Mouse (Mus musculus) retina, postnatal 1 day (tissue): ENCODE data around the gene Defb7.

ENCODE experiments used
- DNase-seq: peaks from one replicate; pipeline ENCODE4 v3.0.0-alpha.2; 2012

Defb7 gene

DNA sequence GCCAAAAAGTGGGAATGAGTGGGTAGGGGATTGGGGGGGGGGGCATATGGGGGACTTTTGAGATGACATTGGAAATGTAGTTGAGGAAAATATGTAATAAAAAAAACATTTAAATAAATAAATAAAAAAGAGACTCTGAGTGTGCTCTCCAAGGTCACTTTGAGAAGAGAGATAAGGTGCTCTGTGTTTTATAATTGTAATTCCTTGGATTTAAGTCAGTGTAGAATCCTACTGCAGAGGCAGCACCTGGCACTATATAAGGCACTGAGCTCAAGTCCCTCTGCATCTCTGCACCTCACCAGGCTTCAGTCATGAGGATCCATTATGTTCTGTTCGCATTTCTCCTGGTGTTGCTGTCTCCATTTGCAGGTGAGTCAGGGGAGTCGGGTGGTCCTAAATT is at the start of gene Defb7:
Gene Defb7, plus strand, starts transcription at position 301 of the 400 bp plus-strand sequence.
- no peak for DNase-seq

DNA sequence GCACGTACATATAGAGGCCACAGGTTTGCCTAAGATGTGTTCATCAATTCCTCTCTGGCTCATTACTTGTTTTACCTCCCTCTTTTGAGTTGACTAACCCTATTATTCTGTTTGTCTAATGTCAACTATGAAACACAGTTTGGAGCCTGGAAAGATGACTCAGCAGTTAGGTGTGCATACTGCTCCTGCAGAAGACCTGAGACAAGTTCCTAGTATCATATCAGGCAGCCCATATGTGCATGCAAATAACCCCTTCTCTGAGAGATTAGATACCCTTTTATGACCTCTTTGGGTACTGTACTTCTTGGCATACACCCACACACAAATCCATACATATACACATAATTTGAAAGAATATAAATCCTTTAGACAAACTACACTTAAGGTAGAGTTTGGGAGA is 48.5 kb upstream of the Defb7 start:
- no peak for DNase-seq

DNA sequence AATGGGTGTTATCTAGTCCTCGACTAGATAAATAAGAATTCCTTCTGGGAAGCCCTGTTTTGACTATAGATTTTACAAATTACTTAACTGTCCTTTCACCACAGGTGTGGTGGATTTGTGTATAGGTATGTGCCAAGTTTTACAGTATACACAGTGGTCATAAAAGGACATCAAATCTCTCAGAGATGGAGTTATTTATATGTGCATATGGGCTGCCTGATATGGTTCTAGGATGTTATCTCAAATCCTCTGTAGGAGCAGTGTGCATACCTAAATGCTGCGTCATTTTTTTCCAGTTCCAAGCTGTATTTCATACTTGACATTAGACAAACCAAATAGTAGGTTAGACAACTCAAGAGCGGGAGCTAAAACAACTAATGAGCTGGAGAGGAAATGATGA is 33.5 kb upstream of the Defb7 start:
- DNase-seq = no peak

- no peak for DNase-seq
These were observed 25.9 kb upstream of the Defb7 start for GRCm38 (mm10) chr8:19469026-19469425.

- DNase-seq = no peak
These were observed 5.6 kb downstream of the Defb7 start for GRCm38 (mm10) chr8:19500524-19500923.

- DNase-seq = peak; percentile 0
These were observed 40.4 kb downstream of the Defb7 start for GRCm38 (mm10) chr8:19535195-19535829.

GRCm38 (mm10) chr8:19540376-19540775 is 45.5 kb downstream of the Defb7 start:
- no peak for DNase-seq
